Mouse (Mus musculus): ENCODE measurements around the gene Shank2. TPM values are rescaled to one million over a fixed set of nuclear protein-coding genes. Genes with fewer than 3 reads are reported as not detected.

The Shank2 gene
- polyA plus RNA-seq, 1 experiment = 32.5 TPM

DNA sequence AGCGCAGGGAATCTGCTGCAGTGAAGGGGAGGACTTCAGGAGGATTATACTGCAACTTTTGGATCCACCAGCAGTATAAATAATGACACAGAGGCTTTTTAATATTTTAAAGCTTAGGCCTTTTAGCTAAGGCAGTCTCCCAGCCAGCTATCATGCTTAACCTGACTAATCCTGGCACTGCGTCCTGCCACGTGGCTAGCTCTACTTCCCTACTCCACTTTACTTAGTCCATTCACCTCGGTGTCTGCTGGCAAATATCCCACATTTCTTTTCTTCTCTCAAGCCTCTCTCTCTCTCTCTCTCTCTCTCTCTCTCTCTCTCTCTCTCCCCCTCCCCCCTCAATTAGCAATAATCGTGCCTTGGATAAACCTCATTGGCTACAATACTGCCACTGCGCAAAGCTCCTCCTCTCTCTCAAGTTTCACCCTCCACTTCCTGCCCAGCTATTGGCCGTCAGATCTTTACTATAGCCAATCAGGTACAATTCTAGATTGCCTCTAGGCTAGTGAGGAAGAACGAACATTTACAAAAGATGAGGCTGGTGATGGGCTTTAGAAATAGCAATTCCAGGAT is 253.0 kb downstream of the Shank2 start:
- TF ChIP-seq POLR2A (IDR thresholded peaks at IDR 0.05; ENCODE audit: borderline replicate concordance, extremely low read depth, insufficient read depth, insufficient read length, poor library complexity, severe bottlenecking) (no peak), CTCF (IDR thresholded peaks at IDR 0.05; ENCODE audit: borderline replicate concordance, extremely low read depth, insufficient read depth, insufficient read length) (no peak)
- peak; percentile 82 for DNase-seq (ENCODE audit: low read depth)

DNA sequence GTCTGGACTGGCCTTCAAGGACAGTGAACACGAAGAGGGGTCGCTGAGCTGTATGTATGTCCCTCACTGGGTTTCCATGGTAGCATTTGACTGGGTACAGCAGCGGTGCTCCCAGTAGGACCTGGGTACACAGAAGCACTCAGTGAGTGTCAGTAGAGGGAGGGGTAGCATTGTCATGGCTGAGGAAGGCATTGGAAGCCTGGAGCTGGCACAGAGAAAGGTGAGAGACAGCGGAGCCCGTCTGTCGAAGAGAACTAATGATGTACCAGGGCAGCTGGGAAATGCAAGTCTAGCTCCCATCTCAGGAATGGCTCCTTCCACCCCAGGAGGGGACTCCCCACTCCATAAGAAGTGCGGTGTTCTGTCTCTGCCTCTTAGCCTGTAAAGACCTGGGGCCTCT is 256.1 kb downstream of the Shank2 start:
- peak; percentile 69 for DNase-seq (ENCODE audit: low read depth)
- TF ChIP-seq CTCF (IDR thresholded peaks at IDR 0.05; ENCODE audit: borderline replicate concordance, extremely low read depth, insufficient read depth, insufficient read length) (no peak), POLR2A (IDR thresholded peaks at IDR 0.05; ENCODE audit: borderline replicate concordance, extremely low read depth, insufficient read depth, insufficient read length, poor library complexity, severe bottlenecking) (no peak)

DNA sequence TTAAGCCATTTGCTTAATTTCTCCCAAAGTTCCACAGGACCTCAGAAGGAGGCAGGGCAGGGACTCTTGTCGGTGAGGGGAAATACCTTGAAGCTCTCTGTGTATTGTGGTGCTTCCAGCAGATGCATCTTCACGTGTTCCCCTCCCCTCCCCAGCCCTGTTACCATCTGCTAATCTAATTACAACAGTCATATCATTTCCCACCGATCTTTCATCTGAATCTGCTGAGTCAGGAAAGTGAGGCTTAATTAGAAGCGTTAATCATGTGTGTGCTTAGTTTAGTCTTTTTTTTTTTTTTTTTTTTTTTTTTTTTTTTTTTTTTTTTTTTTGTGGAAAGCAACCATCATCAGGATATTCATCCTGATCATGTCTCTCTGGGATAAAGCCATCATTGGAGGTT is 256.6 kb downstream of the Shank2 start:
- TF ChIP-seq CTCF (IDR thresholded peaks at IDR 0.05; ENCODE audit: borderline replicate concordance, extremely low read depth, insufficient read depth, insufficient read length) = no peak
- TF ChIP-seq POLR2A (IDR thresholded peaks at IDR 0.05; ENCODE audit: borderline replicate concordance, extremely low read depth, insufficient read depth, insufficient read length, poor library complexity, severe bottlenecking) = no peak
- peak; percentile 84 for DNase-seq (ENCODE audit: low read depth)

DNA sequence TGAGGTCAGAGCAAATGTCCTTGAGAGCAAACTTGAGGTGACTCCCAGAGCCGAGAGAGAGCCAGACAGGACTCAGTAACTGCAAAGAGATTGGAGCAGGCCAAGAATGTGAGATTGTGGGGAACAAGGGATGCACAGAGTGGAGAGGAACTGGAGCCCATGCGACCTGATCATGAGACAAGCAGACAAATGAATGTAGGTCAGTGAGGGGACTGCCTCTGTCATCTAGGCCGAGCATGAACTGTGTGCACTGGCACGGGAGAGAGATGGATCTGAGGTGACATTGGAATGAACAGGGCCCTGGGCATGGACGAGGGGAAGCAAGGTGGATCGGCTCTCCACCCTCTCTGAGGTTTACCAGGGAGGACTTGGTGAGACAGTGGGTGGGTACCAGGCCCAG is 260.9 kb downstream of the Shank2 start:
- no peak for DNase-seq (ENCODE audit: low read depth)
- TF ChIP-seq POLR2A (IDR thresholded peaks at IDR 0.05; ENCODE audit: borderline replicate concordance, extremely low read depth, insufficient read depth, insufficient read length, poor library complexity, severe bottlenecking) (no peak), CTCF (IDR thresholded peaks at IDR 0.05; ENCODE audit: borderline replicate concordance, extremely low read depth, insufficient read depth, insufficient read length) (no peak)

DNA sequence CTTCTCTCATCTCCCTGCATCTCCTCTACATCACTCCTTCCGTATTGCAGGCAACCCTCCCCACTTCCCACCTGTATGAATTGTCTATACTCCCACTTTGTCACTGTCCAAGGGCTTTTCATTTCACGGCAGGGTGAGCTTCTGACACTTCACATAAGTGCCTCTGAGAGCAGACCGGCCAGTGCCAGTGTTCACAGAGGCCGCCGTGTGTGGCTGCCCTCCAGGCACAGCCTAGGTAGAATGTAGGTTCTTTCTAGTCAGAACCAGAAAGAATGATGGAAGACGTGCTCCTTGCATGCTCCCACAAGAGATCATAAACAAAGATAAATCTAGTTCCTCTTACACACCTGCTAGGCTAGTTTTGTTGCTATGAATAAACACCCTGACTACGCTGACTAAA is 265.0 kb downstream of the Shank2 start:
- DNase-seq (ENCODE audit: low read depth) = no peak
- no peak for TF ChIP-seq POLR2A (IDR thresholded peaks at IDR 0.05; ENCODE audit: borderline replicate concordance, extremely low read depth, insufficient read depth, insufficient read length, poor library complexity, severe bottlenecking)
- no peak for TF ChIP-seq CTCF (IDR thresholded peaks at IDR 0.05; ENCODE audit: borderline replicate concordance, extremely low read depth, insufficient read depth, insufficient read length)

DNA sequence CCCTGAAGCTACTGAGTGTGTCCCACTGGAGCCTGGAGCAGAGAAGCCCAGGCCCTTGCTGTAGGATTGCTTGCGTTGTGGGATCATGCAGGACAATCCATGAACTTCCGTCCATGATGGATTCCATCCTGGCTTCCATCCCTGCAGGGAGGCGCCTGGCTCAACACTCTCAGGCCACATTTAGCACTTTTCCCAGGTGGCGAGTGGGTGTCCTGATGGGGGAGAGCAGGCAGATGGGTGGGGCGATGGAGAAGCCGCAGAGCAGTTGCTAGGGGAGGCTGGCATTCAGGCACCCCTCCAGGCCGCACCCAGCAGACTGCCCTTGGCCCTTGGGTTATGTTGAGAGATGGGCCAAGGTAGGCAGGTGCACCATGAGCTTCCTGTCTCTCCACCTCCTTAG is 266.6 kb downstream of the Shank2 start:
- no peak for DNase-seq (ENCODE audit: low read depth)
- TF ChIP-seq POLR2A (IDR thresholded peaks at IDR 0.05; ENCODE audit: borderline replicate concordance, extremely low read depth, insufficient read depth, insufficient read length, poor library complexity, severe bottlenecking) = no peak
- no peak for TF ChIP-seq CTCF (IDR thresholded peaks at IDR 0.05; ENCODE audit: borderline replicate concordance, extremely low read depth, insufficient read depth, insufficient read length)

DNA sequence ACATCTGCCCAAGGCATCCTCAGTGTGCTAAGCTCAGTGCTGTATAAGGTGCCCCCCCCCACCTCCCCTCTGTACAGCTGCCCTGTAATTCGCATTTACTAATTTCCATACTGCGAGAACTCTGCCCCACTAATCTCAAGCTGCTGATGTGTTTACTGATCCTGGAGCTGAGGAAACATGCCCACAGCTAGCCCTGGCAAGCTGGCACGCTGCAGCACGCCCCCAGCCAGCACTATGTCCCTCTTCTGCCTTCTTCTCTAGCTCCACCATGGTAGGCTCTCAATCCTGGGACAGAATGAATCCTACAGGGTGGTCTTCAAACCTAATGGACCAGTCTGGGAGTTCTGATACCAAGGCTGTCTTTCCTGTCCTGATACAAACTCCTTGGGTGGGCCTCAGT is 267.1 kb downstream of the Shank2 start:
- DNase-seq (ENCODE audit: low read depth) = no peak
- TF ChIP-seq CTCF (IDR thresholded peaks at IDR 0.05; ENCODE audit: borderline replicate concordance, extremely low read depth, insufficient read depth, insufficient read length) (no peak), POLR2A (IDR thresholded peaks at IDR 0.05; ENCODE audit: borderline replicate concordance, extremely low read depth, insufficient read depth, insufficient read length, poor library complexity, severe bottlenecking) (no peak)

DNA sequence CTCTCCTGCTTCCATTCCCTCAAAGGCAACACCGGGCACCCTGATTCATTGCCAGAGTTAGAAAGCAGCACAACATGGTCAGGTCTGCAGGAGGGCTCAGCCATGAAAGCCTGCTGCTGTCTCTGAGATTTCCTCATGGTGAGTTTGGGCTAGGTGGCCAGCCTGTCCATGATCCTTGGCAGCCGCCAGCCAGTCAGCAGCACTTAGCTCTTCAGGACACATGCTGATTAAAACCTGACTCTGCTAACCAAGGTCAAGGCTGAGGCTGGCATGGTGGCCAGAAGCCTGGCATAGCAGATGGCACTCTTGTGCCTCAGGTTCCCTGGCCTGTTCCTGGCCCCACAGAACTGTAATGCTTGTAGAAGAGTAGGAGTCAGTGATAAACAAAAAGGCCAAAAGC is 269.3 kb downstream of the Shank2 start:
- TF ChIP-seq POLR2A (IDR thresholded peaks at IDR 0.05; ENCODE audit: borderline replicate concordance, extremely low read depth, insufficient read depth, insufficient read length, poor library complexity, severe bottlenecking) = no peak
- no peak for TF ChIP-seq CTCF (IDR thresholded peaks at IDR 0.05; ENCODE audit: borderline replicate concordance, extremely low read depth, insufficient read depth, insufficient read length)
- DNase-seq (ENCODE audit: low read depth) = no peak

DNA sequence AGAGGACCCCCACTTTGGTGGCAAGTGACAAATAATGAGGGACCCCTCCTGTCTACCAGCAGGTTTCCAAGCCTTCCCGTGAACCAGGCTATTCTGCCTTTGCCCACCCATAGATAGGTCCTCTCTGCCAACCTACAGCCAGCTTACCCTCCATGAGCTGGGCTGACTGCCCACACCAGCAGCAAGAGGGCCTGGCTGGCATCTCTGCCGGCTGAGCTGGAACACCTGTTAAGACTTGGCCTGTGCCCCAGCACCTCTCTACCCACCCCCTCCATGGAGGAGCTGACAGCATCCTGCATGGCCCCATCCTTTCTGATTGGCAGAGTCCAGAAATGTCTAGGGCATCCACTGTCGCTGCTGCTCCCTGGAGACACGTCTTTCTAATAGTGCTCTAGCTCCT is 277.0 kb downstream of the Shank2 start:
- TF ChIP-seq CTCF (IDR thresholded peaks at IDR 0.05; ENCODE audit: borderline replicate concordance, extremely low read depth, insufficient read depth, insufficient read length) = no peak
- TF ChIP-seq POLR2A (IDR thresholded peaks at IDR 0.05; ENCODE audit: borderline replicate concordance, extremely low read depth, insufficient read depth, insufficient read length, poor library complexity, severe bottlenecking) = no peak
- peak; percentile 41 for DNase-seq (ENCODE audit: low read depth)

DNA sequence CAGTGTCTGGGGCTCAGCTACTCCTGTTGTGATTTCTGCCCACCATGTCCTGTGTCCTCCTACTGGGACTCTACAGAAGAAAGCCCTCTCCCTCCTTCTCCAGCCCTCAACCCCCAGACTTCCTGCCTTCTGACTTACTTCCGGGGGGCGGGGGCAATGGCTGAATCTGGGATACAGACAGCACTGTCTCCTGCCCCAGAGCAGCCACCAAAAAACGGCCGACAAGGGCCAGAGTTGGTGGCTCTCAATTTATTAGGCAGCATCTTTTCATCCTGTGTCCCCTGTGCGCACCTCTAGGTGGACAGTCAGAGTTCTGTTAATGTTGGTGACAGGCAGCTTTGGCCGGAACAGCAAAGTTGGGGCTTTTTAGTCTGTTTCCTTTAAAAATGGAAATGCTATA is 282.0 kb downstream of the Shank2 start:
- DNase-seq (ENCODE audit: low read depth) = peak; percentile 72
- TF ChIP-seq POLR2A (IDR thresholded peaks at IDR 0.05; ENCODE audit: borderline replicate concordance, extremely low read depth, insufficient read depth, insufficient read length, poor library complexity, severe bottlenecking) (peak; percentile 42; the same call in 1 of the 2 replicates), CTCF (IDR thresholded peaks at IDR 0.05; ENCODE audit: borderline replicate concordance, extremely low read depth, insufficient read depth, insufficient read length) (no peak)

DNA sequence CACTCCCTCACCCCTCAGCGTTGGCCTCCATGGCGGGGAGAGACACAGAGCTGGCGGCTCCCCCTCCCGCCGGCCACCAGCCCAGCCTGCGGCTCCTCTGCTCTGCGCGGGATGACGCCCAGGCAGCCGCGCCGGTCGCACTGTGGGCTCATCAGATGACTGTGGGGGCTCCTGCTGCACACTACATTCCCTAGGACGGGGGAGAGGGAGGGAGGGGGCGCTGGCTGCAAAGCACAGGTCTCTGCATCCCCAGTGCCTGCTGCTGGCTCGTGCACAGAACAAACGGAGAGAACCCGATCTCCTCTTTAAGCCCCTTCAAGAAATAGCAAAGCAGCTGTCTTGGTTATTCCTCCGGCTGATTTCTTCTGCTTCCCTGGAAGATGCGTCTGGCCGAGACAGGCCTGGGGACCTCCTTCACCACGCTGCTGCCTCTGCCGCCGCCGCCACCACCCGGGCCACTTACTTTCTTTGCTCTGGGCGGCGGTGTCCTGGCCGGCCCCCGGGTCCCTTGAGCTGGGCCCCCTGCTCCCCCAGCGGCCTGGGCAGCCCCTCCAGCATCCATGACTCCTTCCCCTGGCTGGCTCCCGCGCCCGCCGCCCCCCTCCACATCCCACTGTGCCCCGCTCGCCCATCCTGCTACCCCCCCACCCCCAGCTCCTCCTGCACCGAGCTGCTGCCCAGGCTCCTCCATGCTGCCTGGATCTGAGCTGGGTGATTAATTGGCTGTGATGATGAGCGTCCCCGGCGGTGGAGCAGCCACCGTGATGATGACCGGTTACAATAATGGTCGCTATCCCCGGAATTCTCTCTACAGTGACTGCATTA is 282.7 kb downstream of the Shank2 start:
- no peak; the same call in 1 of the 2 replicates for TF ChIP-seq POLR2A (IDR thresholded peaks at IDR 0.05; ENCODE audit: borderline replicate concordance, extremely low read depth, insufficient read depth, insufficient read length, poor library complexity, severe bottlenecking)
- no peak for TF ChIP-seq CTCF (IDR thresholded peaks at IDR 0.05; ENCODE audit: borderline replicate concordance, extremely low read depth, insufficient read depth, insufficient read length)

More for the DNA sequence above, 282.7 kb downstream of the Shank2 start:
- peak; percentile 89 for DNase-seq (ENCODE audit: low read depth)

Data from brain, embryonic 14.5 days (tissue).